Mouse (Mus musculus) brain, embryonic 14.5 days (tissue): ENCODE data around the gene Nme1.
A peak's percentile ranks its signal among the peaks of the same experiment; 100 is the strongest.

Experiments
- CTCF ChIP-seq: fragments of 200-500 bp; IDR thresholded peaks from 2 replicates; pipeline ENCODE4 v1.5.1; 2012; ENCODE audit warnings: inconsistent platforms, mild to moderate bottlenecking, moderate library complexity, borderline replicate concordance; ENCODE audit not compliant: insufficient read depth, insufficient read length; ENCODE audit errors: extremely low read depth
- POLR2A ChIP-seq: fragments of 200-500 bp; IDR thresholded peaks from 2 replicates; pipeline ENCODE4 v1.6.1; 2012; ENCODE audit warnings: mild to moderate bottlenecking, inconsistent platforms, borderline replicate concordance; ENCODE audit not compliant: poor library complexity, insufficient read depth, insufficient read length, severe bottlenecking; ENCODE audit errors: extremely low read depth

GRCm38 (mm10) chr11:93955256-93956150 is 12.8 kb downstream of the Nme1 start:
- TF ChIP-seq POLR2A (peak; percentile 5; the same call in 1 of the 2 replicates), CTCF (no peak)
